Mouse (Mus musculus) CH12.LX (cell line): ENCODE data around the gene Tyk2.

ENCODE experiments used
- CTCF ChIP-seq, 2 experiments: IDR thresholded peaks in 1 of 2; conservative IDR thresholded peaks in 1 of 2; 2 replicates each; pipeline ENCODE4 v1.5.1; 2011 to 2012; ENCODE audit warnings: low read depth in 2 of 2, low read length in 2 of 2, improper control_type of control experiment in 1 of 2, inconsistent platforms in 1 of 2, mild to moderate bottlenecking in 1 of 2, moderate library complexity in 1 of 2
- EP300 ChIP-seq: IDR thresholded peaks from 2 replicates; pipeline ENCODE4 v1.6.1; 2011; ENCODE audit warnings: low read length, improper control_type of control experiment
- POLR2A ChIP-seq: IDR thresholded peaks from 2 replicates; pipeline ENCODE4 v1.6.1; 2011; ENCODE audit warnings: low read depth, mild to moderate bottlenecking, improper control_type of control experiment, low read length
- POLR2AphosphoS2 ChIP-seq: IDR thresholded peaks from 2 replicates; pipeline ENCODE4 v1.6.1; 2011; ENCODE audit warnings: low read depth, low read length, improper control_type of control experiment

DNA sequence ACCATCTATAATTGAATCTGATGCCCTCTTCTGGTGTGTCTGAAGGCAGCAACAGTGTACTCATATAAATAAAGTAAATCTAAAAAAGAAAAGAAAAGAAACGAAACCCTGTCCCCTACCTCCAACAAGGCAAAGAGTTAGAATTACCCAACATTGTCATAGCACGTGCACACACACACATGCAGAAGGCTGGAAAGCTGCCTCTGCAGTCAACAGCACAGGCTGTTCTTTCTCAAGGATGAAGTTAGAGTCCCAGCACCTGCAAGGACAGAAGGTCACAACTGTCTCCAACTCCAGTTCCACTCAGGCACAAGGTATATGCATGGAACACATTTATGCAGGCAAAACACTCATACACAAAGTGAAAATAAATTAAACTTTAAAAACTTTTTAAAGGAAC lies 29.0 kb downstream of the Tyk2 start:
- TF ChIP-seq CTCF (conservative IDR thresholded peaks at IDR 0.05 in 1 of 2, IDR thresholded peaks at IDR 0.05 in 1 of 2; ENCODE audit: low read depth in 2 of 2, low read length in 2 of 2), result no peak
- TF ChIP-seq POLR2AphosphoS2, result no peak; the same call in 1 of the 2 replicates
- TF ChIP-seq POLR2A, result no peak
- no peak for TF ChIP-seq EP300
